Mouse (Mus musculus): ENCODE measurements around the gene Polr2j. TPM values are rescaled to one million over a fixed set of nuclear protein-coding genes. Genes with fewer than 3 reads are reported as not detected.
"Not testable (repeated sequence)": the region's sequence is repeated elsewhere in the genome, so short reads cannot be mapped to it uniquely, and the experiment has no call there.

The Polr2j gene
- polyA plus RNA-seq, 1 experiment, result 141 TPM

GRCm38 (mm10) chr5:136108486-136108885 is 7.9 kb upstream of the Polr2j start:
- DNase-seq (ENCODE audit: low spot score), result no peak

GRCm38 (mm10) chr5:136109042-136109441 is 7.4 kb upstream of the Polr2j start:
- no peak for DNase-seq (ENCODE audit: low spot score)

- DNase-seq (ENCODE audit: low spot score), result not testable (repeated sequence)
Measured at GRCm38 (mm10) chr5:136113546-136113945, 2.9 kb upstream of the Polr2j start.

DNA sequence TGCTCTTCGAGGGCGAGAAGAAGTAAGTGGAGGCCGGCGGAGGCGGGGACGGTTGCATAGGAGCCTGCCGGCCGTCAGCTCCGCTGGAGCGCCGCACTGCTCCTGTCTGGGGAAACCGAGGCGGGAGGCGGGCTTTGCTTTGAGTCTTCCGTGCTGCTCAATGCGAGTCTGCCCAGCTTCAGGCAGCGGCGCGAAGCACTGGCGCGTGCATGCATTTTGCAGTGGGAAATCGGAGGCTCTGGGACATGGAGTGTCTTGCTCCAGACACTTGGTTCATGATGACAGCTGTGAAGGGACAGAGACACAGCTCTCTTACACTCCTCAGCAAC is 317 bp downstream of the Polr2j start:
- DNase-seq (ENCODE audit: low spot score), result no peak

DNA sequence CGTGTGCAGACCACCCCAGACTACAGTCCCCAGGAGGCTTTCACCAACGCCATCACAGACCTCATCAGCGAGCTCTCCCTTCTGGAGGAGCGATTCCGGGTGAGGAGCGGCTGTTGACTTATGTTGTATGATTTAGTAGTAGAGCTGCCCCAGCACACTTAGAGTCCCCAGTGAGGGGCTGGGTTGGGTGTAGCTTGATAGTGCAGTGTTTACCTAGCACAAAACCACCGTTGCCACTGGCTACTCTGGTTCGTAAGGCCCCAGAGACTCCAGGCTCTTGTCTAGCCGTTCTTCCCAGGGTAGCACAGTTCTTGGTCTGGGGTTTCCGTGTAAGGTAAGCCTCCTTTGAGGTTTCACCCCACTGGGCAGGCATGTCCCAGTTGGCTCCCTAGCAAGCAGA is 5.7 kb downstream of the Polr2j start:
- DNase-seq (ENCODE audit: low spot score), result no peak

- peak; percentile 87 for DNase-seq (ENCODE audit: low spot score)
Measured at GRCm38 (mm10) chr5:136135571-136136291, 19.3 kb downstream of the Polr2j start, which contains the start of the genes Lrwd1 and Alkbh4. Gene Lrwd1, minus strand, starts transcription at chr5:136136074. Gene Alkbh4, plus strand, starts transcription at chr5:136136146.

DNA sequence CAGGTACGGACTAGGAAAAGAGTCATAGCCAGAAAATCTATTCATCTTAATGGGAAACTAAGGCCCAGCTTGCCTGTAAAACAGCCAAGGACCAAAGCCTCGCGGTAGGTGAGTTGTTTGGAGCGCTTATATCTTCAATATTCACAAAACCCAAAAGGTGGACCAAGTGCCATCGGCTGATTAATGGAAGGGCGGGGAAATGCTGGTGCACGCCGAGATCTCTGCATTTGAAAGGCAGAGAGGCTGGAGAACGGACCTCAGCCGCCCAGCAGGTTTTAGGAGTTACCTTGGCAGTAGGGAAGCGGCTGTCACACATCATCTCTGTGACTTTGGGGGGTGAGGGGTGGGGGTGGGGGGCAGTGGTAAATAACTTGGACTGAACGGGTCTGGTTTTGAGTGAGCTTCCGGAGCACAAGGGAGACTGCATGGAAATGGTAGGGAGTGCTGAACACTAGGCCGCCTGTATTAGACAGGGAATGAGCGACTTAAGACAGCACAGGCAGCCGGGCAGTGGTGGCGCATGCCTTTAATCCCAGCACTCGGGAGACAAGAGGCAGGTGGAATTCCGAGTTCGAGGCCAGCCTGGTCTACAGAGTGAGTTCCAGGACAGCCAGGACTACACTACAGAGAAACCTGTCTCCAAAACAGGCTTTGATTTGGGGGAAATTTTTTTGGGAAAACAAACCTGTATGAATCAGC is 20.0 kb downstream of the Polr2j start:
- no peak for DNase-seq (ENCODE audit: low spot score)

GRCm38 (mm10) chr5:136137658-136138274 is 21.3 kb downstream of the Polr2j start:
- DNase-seq (ENCODE audit: low spot score), result no peak

GRCm38 (mm10) chr5:136139393-136139792 is 23.0 kb downstream of the Polr2j start:
- DNase-seq (ENCODE audit: low spot score), result no peak

GRCm38 (mm10) chr5:136140057-136140482 is 23.6 kb downstream of the Polr2j start:
- no peak for DNase-seq (ENCODE audit: low spot score)

DNA sequence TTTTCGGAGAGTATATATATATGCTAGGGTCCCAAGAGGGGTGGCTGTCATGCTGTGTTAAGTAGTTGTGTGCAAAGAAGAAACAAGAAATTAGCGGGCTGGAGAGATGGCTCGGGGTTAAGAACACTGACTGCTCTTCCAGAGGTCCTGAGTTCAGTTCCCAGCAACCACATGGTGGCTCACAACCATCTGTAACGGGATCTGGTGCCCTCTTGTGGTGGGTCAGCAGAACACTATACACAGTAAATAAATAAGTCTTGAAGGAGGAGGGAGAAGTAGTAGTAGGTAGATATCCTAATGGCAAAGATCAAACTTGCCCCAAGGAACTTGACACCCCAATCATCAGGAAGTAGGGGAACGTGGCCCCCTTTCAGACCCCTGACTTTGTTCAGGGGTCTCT is 26.3 kb downstream of the Polr2j start:
- no peak for DNase-seq (ENCODE audit: low spot score)

DNA sequence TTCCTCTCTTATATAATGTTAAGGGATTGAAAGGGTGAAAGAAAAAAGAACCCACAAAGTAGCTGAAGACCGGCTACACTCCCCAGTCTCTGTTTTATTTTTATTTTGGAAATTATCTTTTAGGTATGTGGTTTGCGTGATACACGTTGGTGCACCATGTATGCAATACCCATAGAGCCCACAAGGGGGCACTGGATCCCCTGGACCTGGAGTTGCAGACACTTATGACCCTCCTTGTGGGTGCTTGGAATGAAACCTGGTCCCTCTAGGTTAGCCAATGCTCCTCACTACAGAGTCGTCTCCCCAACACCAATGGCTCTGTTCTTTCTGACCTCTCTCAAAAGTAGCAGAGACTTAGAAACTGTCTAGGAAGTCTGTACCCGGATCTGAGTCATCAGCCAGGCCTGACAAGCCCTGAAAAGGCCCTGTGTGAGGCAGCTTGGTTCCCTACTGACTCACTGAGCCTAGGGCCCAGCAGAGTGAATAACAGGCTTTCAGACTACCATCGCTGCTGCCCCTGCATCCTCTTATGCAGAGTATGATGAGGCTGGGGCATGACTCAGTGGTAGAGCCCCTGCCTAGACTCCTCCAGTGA is 26.8 kb downstream of the Polr2j start:
- DNase-seq (ENCODE audit: low spot score), result no peak

DNA sequence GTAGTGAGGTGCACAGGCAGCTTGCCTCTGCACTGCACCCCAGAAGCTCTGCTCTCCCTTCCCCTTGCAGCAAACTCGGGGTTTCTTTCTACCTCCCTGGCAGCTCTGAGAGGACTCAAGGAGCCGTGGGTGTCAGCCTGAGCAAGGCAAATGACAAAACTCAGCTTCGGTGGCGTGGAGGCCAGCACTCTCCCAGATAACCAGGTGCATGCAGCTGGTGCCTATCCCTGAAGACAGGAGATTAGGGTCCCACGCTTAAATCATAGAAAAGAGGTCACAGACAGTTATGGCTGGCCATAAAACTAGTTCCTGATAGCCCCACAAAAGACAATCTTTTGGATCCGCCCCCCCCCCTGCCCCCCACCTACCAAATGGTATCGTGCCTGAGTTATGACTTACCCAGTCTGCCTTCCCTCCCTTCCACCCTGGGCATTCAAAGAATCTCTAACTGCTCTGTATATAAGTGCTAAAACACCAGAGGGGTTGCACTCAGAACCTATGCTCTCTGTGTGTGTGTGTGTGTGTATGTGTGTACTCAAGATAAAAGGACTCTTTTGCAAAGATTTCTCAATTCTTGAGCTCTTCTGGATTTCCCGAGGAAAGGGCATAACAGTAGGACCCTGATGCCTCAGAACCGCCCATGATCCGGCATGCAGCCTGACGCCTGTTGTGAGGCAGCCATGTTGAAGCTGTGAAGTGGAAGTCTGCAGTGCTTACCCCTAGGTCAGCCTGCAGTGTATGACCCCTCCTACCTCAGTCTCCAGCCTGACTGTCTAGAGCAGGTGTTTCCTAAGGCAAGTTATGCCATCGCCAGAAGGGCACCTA is 28.4 kb downstream of the Polr2j start:
- DNase-seq (ENCODE audit: low spot score), result no peak

DNA sequence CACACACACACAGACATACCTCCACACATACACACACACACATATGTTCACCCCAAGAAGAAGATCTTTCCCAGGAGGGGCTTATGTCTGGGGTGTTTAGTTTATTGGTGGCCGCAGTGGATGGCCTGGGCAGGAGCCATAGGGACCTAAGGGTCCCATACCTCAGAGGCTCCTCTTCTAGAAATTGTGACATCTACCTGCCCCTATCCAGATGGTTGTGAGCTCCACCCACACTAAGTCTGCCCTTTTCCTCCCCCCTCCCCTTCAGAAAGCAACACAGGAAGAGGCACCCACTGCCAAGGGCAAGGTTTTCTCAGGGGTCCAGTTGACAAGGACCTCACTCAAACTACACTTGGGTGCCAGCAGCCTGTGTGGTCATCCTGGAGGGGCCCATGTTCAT is 30.5 kb downstream of the Polr2j start:
- no peak for DNase-seq (ENCODE audit: low spot score)

DNA sequence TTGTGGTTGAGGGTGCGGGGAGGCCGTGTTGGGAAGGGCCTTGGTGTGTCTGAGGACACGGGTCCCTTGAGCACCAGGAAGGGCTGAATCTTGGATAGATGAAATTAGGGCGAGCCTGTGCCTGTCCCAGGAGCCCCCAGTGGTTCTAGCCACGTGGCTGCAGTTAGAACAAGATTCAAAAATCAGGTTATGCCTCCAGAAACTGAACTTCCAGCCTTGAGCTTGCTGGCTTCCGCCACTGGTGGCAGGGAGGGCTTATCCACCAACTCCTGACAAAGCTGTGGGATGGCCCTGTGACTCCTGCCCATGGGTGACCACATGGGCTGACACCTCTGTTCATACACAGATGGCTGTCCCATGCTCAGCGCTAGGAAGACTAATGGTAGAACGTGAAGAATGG is 31.3 kb downstream of the Polr2j start:
- no peak for DNase-seq (ENCODE audit: low spot score)

GRCm38 (mm10) chr5:136149134-136149576 is 32.7 kb downstream of the Polr2j start:
- DNase-seq (ENCODE audit: low spot score), result not testable (repeated sequence)

- DNase-seq (ENCODE audit: low spot score), result no peak
Measured at GRCm38 (mm10) chr5:136152365-136152764, 35.9 kb downstream of the Polr2j start.

DNA sequence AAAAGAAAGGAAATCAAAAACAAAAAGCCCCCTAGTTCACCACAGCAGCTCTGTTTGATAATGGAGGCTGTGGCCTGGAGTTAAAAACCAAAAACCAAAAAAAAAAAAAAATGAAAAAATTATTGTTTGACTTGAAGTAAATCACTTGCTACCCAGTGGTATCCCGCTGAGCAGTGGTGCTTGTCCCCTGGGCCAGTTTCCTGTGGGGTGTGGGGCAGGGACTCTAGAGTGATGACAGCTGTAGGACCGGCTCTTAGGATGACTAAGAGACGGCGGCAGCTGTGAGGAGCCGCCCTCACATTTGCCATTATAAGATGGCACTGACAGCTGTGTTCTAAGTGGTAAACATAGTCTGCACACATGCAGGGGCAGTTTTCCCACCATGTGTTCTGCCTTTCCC is 39.0 kb downstream of the Polr2j start:
- no peak for DNase-seq (ENCODE audit: low spot score)

DNA sequence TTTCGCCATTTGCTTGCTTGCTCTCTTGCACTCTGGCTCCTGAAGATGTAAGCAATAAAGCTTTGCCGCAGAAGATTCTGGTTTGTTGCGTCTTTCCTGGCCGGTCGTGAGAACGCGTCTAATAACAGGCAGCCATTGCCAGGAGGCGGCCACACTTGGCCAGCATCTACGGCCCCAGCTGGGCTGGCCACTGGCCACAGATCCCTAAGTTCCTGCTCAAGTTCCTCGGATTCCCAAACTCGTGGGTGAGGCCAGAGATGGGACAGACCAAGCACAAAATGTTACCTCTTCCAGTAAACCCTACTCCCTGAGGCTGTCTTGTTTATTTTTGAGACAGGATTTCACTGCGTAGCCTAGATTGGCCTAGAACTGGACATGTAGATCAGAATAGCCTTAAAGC is 43.7 kb downstream of the Polr2j start:
- not testable (repeated sequence) for DNase-seq (ENCODE audit: low spot score)

DNA sequence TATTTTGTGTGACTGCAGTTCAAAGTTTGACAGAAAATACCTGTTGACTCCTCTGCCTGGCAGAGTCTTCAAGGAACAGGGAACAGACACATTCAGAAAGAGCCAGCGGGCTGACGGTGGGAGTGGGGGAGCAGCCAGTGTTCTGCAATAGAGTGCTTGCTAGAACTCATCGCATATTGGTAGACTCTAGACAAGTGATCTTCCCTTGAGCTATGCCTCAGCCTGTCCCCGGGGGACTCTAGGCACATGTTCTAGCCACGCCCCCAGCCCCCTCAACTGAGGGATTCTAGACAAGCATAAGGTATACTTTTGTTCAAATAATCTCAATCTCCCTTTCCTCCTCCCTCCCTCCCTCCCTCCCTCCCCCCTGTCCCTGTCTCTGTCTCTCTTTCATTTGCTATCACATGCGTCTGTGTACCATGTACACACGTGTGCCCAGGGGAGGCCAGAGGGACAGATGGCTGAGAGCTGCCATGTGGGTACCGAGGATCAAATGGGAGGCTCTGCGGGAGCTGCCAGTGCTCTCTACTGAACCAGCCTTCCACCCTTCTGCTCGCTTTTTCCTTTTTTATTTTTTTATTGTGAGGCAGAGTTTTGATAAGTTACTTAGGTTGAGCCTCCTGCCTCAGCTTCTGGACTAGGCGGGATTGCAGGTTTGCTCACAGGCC is 47.5 kb downstream of the Polr2j start:
- DNase-seq (ENCODE audit: low spot score), result no peak

DNA sequence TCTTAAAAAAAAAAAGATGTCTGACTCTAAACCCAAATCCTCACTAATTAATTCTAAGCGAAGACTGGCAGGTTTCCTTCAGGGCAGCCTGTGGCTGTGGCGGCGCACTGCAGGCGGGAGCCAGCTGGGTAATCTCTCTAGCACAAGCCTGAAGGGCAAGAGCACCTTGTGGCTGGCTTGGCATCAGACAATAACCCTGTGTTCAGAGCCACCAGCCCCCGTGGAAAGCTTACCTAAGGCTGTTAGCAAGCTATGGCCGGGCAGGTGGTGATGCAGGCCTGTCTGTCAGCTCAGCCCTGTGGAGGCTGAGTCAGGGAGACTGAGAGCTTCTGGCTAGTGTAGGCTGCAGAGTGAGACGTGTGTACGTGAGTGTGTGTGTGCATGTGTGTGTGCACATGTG is 48.8 kb downstream of the Polr2j start:
- no peak for DNase-seq (ENCODE audit: low spot score)
